Mouse (Mus musculus): Measurements from ENCODE around the gene Gzmm.

Gene Gzmm

GRCm38 (mm10) chr10:79680606-79681495 lies 8.0 kb upstream of the Gzmm start:
- in situ Hi-C loops (cut with MboI, MseI), result no loop called here

- in situ Hi-C loops (cut with MboI, MseI), result no loop called here
Measured at GRCm38 (mm10) chr10:79681591-79682245, 7.1 kb upstream of the Gzmm start, which contains the start of gene Cdc34. Cdc34 (plus strand) TSS chr10:79682195.

GRCm38 (mm10) chr10:79682551-79682915 lies 6.3 kb upstream of the Gzmm start:
- in situ Hi-C loops (cut with MboI, MseI), result no loop called here

GRCm38 (mm10) chr10:79682916-79683582 lies 5.8 kb upstream of the Gzmm start:
- in situ Hi-C loops (cut with MboI, MseI), result no loop called here

GRCm38 (mm10) chr10:79683726-79684640 lies 4.8 kb upstream of the Gzmm start:
- in situ Hi-C loops (cut with MboI, MseI), result no loop called here

GRCm38 (mm10) chr10:79684770-79685600 lies 3.8 kb upstream of the Gzmm start:
- in situ Hi-C loops (cut with MboI, MseI), result no loop called here

GRCm38 (mm10) chr10:79686219-79686618 lies 2.6 kb upstream of the Gzmm start:
- in situ Hi-C loops (cut with MboI, MseI), result no loop called here

GRCm38 (mm10) chr10:79686691-79687090 lies 2.1 kb upstream of the Gzmm start:
- in situ Hi-C loops (cut with MboI, MseI), result no loop called here

- in situ Hi-C loops (cut with MboI, MseI), result no loop called here
Measured at GRCm38 (mm10) chr10:79687513-79687912, 1.3 kb upstream of the Gzmm start.

GRCm38 (mm10) chr10:79689178-79689577 lies 358 bp downstream of the Gzmm start:
- in situ Hi-C loops (cut with MboI, MseI), result no loop called here

GRCm38 (mm10) chr10:79691986-79692548 lies 3.2 kb downstream of the Gzmm start:
- in situ Hi-C loops (cut with MboI, MseI), result no loop called here

GRCm38 (mm10) chr10:79693580-79694378 lies 5.0 kb downstream of the Gzmm start:
- in situ Hi-C loops (cut with MboI, MseI), result no loop called here

GRCm38 (mm10) chr10:79694379-79694655 lies 5.5 kb downstream of the Gzmm start:
- in situ Hi-C loops (cut with MboI, MseI), result no loop called here

GRCm38 (mm10) chr10:79695231-79696128 lies 6.7 kb downstream of the Gzmm start:
- in situ Hi-C loops (cut with MboI, MseI), result no loop called here

GRCm38 (mm10) chr10:79696129-79696651 lies 7.4 kb downstream of the Gzmm start:
- in situ Hi-C loops (cut with MboI, MseI), result no loop called here

GRCm38 (mm10) chr10:79697916-79698315 lies 9.1 kb downstream of the Gzmm start:
- in situ Hi-C loops (cut with MboI, MseI), result no loop called here

- in situ Hi-C loops (cut with MboI, MseI), result no loop called here
Measured at GRCm38 (mm10) chr10:79698459-79698858, 9.6 kb downstream of the Gzmm start.

- in situ Hi-C loops (cut with MboI, MseI), result no loop called here
Measured at GRCm38 (mm10) chr10:79700676-79701075, 11.9 kb downstream of the Gzmm start.

Data from T-helper 1 cell (primary cell).